Mouse (Mus musculus) stomach, postnatal 0 days (tissue): ENCODE results near the gene Adgrf5. TPM values are rescaled to one million over a fixed set of nuclear protein-coding genes. Genes with fewer than 3 reads are reported as not detected.

Experiments
- ATAC-seq: fragments of 200-750 bp; cut with Nextera tagmentation; 2 replicates; pipeline ENCODE4 v1.8.0; 2017; ENCODE audit not compliant: low FRiP score, low TSS enrichment
- DNase-seq: peaks from one replicate; pipeline ENCODE4 v3.0.0-alpha.2; 2016; ENCODE audit warnings: low spot score
- H3K27ac ChIP-seq: fragments of 300-500 bp; sonication (generic); replicated peaks from 2 replicates; pipeline ENCODE4 v1.5.1; 2014; ENCODE audit warnings: mild to moderate bottlenecking, control low read depth
- H3K27me3 ChIP-seq: fragments of 300-500 bp; sonication (generic); 2 replicates; pipeline ENCODE4 v1.6.1; 2014; ENCODE audit warnings: low read length; ENCODE audit not compliant: control insufficient read depth, insufficient read depth
- H3K36me3 ChIP-seq: fragments of 300-500 bp; sonication (generic); 2 replicates; pipeline ENCODE4 v1.6.1; 2014; ENCODE audit warnings: low read length, mixed read lengths; ENCODE audit not compliant: control insufficient read depth, insufficient read depth
- H3K4me1 ChIP-seq: fragments of 300-500 bp; sonication (generic); replicated peaks from 2 replicates; pipeline ENCODE4 v1.6.1; 2014; ENCODE audit warnings: antibody characterized with exemption; ENCODE audit not compliant: control insufficient read depth, insufficient read depth
- H3K4me2 ChIP-seq: fragments of 300-500 bp; sonication (generic); replicated peaks from 2 replicates; pipeline ENCODE4 v1.6.1; 2014; ENCODE audit warnings: low read depth, mild to moderate bottlenecking, control low read depth, moderate library complexity
- H3K4me3 ChIP-seq: fragments of 300-500 bp; sonication (generic); 2 replicates; pipeline ENCODE4 v1.5.1; 2014; ENCODE audit warnings: low read depth, low read length, control low read depth
- H3K9ac ChIP-seq: fragments of 300-500 bp; sonication (generic); 2 replicates; pipeline ENCODE4 v1.6.1; 2014; ENCODE audit warnings: mild to moderate bottlenecking, low read length, control low read depth, mixed read lengths
- H3K9me3 ChIP-seq: fragments of 300-500 bp; sonication (generic); 2 replicates; pipeline ENCODE4 v1.6.1; 2016; ENCODE audit warnings: low read length; ENCODE audit not compliant: control insufficient read depth
- CTCF ChIP-seq: IDR thresholded peaks from 2 replicates; pipeline ENCODE4 v1.5.1; 2016; ENCODE audit warnings: antibody characterized with exemption, low read depth, mild to moderate bottlenecking, moderate library complexity
- EP300 ChIP-seq: optimal IDR thresholded peaks from 2 replicates; pipeline ENCODE3; 2016; ENCODE audit warnings: antibody characterized with exemption
- WGBS: fragments of 180-500 bp; shearing (Covaris S2); extraction: QIAGEN DNeasy Blood & Tissue Kit; methylation state at CpG from one replicate; pipeline ENCODE4 v1.1.7; 2014; 5-methylcytosine and 5-hydroxymethylcytosine counted together
- polyA plus RNA-seq: library from polyadenylated mRNA; unstranded; fragments of >200 nt; fragmentation: Nextera tagmentation; extraction: Ambion mirVana; gene quantifications from 2 replicates; pipeline ENCODE4 v1.2.1, GENCODE M21; 2015

Adgrf5 gene
- polyA plus RNA-seq, 1 experiment from 2014 or later: 3.6 TPM

- TF ChIP-seq CTCF (no peak), EP300 (no peak)
- H3K27me3 ChIP-seq: no peaks in the 10 kb centered on the region
- H3K4me3 ChIP-seq: no peak overlapping the region
- H3K9ac ChIP-seq: no peak overlapping the region
- H3K27ac ChIP-seq: no peak overlapping the region
- no peaks in the 10 kb centered on the region for H3K9me3 ChIP-seq
- DNase-seq: no peak
- 61% methylated on average over 7 of the region's 7 CpGs for WGBS
- no peak for ATAC-seq
- H3K4me1 ChIP-seq: no peaks in the 10 kb centered on the region
- H3K36me3 ChIP-seq: no peaks in the 10 kb centered on the region
- no peak overlapping the region for H3K4me2 ChIP-seq
These were observed 38.4 kb downstream of the Adgrf5 start for GRCm38 (mm10) chr17:43398612-43399011.

- Histone ChIP-seq H3K4me2 (no peak overlapping the region), H3K9me3 (no peaks in the 10 kb centered on the region), H3K4me3 (no peak overlapping the region), H3K4me1 (no peaks in the 10 kb centered on the region), H3K36me3 (no peaks in the 10 kb centered on the region), H3K27ac (no peak overlapping the region), H3K27me3 (no peaks in the 10 kb centered on the region), H3K9ac (no peak overlapping the region)
- DNase-seq (no peak), ATAC-seq (no peak)
- WGBS: 53% methylated on average over 3 of the region's 3 CpGs
- TF ChIP-seq EP300 (no peak), CTCF (no peak)
These were observed 38.9 kb downstream of the Adgrf5 start for GRCm38 (mm10) chr17:43399151-43399550.

GRCm38 (mm10) chr17:43400483-43400882 is 40.2 kb downstream of the Adgrf5 start:
- Histone ChIP-seq H3K4me1 (no peaks in the 10 kb centered on the region), H3K36me3 (no peaks in the 10 kb centered on the region), H3K4me2 (no peak overlapping the region), H3K9ac (no peak overlapping the region), H3K27me3 (no peaks in the 10 kb centered on the region), H3K27ac (no peak overlapping the region), H3K4me3 (no peak overlapping the region), H3K9me3 (no peaks in the 10 kb centered on the region)
- TF ChIP-seq EP300 (no peak), CTCF (no peak)
- ATAC-seq (no peak), DNase-seq (no peak)
- 76% methylated on average over 10 of the region's 10 CpGs for WGBS

GRCm38 (mm10) chr17:43403851-43404250 is 43.6 kb downstream of the Adgrf5 start:
- TF ChIP-seq EP300 (no peak), CTCF (no peak)
- H3K9ac ChIP-seq: no peak overlapping the region
- DNase-seq (no peak), ATAC-seq (no peak)
- no peaks in the 10 kb centered on the region for H3K36me3 ChIP-seq
- no peaks in the 10 kb centered on the region for H3K4me1 ChIP-seq
- no peak overlapping the region for H3K27ac ChIP-seq
- H3K9me3 ChIP-seq: no peaks in the 10 kb centered on the region
- H3K4me3 ChIP-seq: no peak overlapping the region
- H3K27me3 ChIP-seq: no peaks in the 10 kb centered on the region
- no peak overlapping the region for H3K4me2 ChIP-seq
- 48% methylated on average over 6 of the region's 6 CpGs for WGBS

- no peaks in the 10 kb centered on the region for H3K36me3 ChIP-seq
- H3K4me3 ChIP-seq: no peak overlapping the region
- DNase-seq (no peak), ATAC-seq (no peak)
- H3K4me2 ChIP-seq: no peak overlapping the region
- no peaks in the 10 kb centered on the region for H3K27me3 ChIP-seq
- no peaks in the 10 kb centered on the region for H3K9me3 ChIP-seq
- no peak overlapping the region for H3K27ac ChIP-seq
- no peaks in the 10 kb centered on the region for H3K4me1 ChIP-seq
- no peak overlapping the region for H3K9ac ChIP-seq
- TF ChIP-seq CTCF (no peak), EP300 (no peak)
- WGBS: 57% methylated on average over 5 of the region's 5 CpGs
These were observed 44.2 kb downstream of the Adgrf5 start for GRCm38 (mm10) chr17:43404408-43404807.

GRCm38 (mm10) chr17:43406321-43406720 is 46.1 kb downstream of the Adgrf5 start:
- no peak for DNase-seq
- TF ChIP-seq EP300 (no peak), CTCF (no peak)
- no peaks in the 10 kb centered on the region for H3K9me3 ChIP-seq
- ATAC-seq: no peak
- H3K27me3 ChIP-seq: no peaks in the 10 kb centered on the region
- no peak overlapping the region for H3K4me2 ChIP-seq
- WGBS: 81% methylated on average over 3 of the region's 3 CpGs
- no peaks in the 10 kb centered on the region for H3K4me1 ChIP-seq
- H3K9ac ChIP-seq: no peak overlapping the region
- no peak overlapping the region for H3K27ac ChIP-seq
- no peak overlapping the region for H3K4me3 ChIP-seq
- no peaks in the 10 kb centered on the region for H3K36me3 ChIP-seq
